Mouse (Mus musculus) hindbrain, embryonic 11.5 days (tissue): ENCODE data around the gene Clip1. TPM values are rescaled to one million over a fixed set of nuclear protein-coding genes. Genes with fewer than 3 reads are reported as not detected.
A peak's percentile ranks its signal among the peaks of the same experiment; 100 is the strongest.

Source experiments
- ATAC-seq: fragments of 200-750 bp; cut with Nextera tagmentation; 2 replicates; pipeline ENCODE4 v1.8.0; 2017; ENCODE audit warnings: mild to moderate bottlenecking, moderate TSS enrichment, moderate library complexity; ENCODE audit not compliant: low FRiP score
- DNase-seq: peaks from one replicate; pipeline ENCODE4 v3.0.0-alpha.2; 2015; ENCODE audit warnings: low spot score
- H3K27ac ChIP-seq: fragments of 300-500 bp; sonication (generic); 2 replicates; pipeline ENCODE4 v1.5.1; 2014; ENCODE audit warnings: mild to moderate bottlenecking, low read depth, low read length
- H3K27me3 ChIP-seq: fragments of 300-500 bp; sonication (generic); 2 replicates; pipeline ENCODE4 v1.6.1; 2014; ENCODE audit warnings: mild to moderate bottlenecking, low read length, moderate library complexity, mixed read lengths; ENCODE audit not compliant: control insufficient read depth, insufficient read depth
- H3K36me3 ChIP-seq: fragments of 300-500 bp; sonication (generic); 2 replicates; pipeline ENCODE4 v1.6.1; 2014; ENCODE audit warnings: mild to moderate bottlenecking, low read length, moderate library complexity, mixed read lengths; ENCODE audit not compliant: control insufficient read depth, insufficient read depth
- H3K4me1 ChIP-seq: fragments of 300-500 bp; sonication (generic); replicated peaks from 2 replicates; pipeline ENCODE4 v1.6.1; 2014; ENCODE audit warnings: low read length, mixed read lengths; ENCODE audit not compliant: control insufficient read depth, insufficient read depth
- H3K4me2 ChIP-seq: fragments of 300-500 bp; sonication (generic); replicated peaks from 2 replicates; pipeline ENCODE4 v1.6.1; 2014; ENCODE audit warnings: mild to moderate bottlenecking, low read depth, low read length
- H3K4me3 ChIP-seq: fragments of 300-500 bp; sonication (generic); 2 replicates; pipeline ENCODE4 v1.5.1; 2014; ENCODE audit warnings: low read depth, low read length
- H3K9ac ChIP-seq: fragments of 300-500 bp; sonication (generic); 2 replicates; pipeline ENCODE4 v1.6.1; 2014; ENCODE audit warnings: low read depth, low read length
- H3K9me3 ChIP-seq: fragments of 300-500 bp; sonication (generic); 2 replicates; pipeline ENCODE4 v1.6.1; 2016; ENCODE audit warnings: low read length; ENCODE audit not compliant: control insufficient read depth
- WGBS: fragments of 180-500 bp; shearing (Covaris S2); extraction: QIAGEN DNeasy Blood & Tissue Kit; methylation state at CpG from one replicate; pipeline ENCODE4 v1.1.7; 2014; 5-methylcytosine and 5-hydroxymethylcytosine counted together
- polyA plus RNA-seq: library from polyadenylated mRNA; unstranded; fragments of >200 nt; fragmentation: Nextera tagmentation; extraction: Ambion mirVana; gene quantifications from 2 replicates; pipeline ENCODE4 v1.2.1, GENCODE M21; 2014

Clip1 gene
- polyA plus RNA-seq, 1 experiment from 2014 or later: 51.2 TPM

DNA sequence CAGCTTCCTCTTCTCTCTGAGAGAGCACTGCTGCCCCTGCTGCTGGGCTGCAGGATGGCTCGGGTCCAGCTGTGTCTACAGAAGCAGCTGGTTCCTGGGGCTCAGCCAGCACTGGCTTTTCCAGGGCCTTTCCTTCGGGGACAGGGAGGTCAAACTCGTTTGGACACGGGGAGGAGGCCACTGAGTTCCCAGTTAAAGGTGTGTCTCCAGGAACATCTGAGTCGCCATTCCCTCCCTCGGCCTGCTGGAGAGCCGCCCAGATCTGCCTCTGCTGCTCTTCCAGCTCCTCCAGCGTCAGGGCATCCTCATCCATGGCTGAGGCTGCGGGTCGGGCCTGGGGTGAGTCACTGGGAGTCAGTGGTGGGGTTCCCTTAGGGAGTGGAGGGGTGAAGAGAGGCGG, 16.2 kb upstream of the Clip1 start:
- Histone ChIP-seq H3K36me3 (peaks cover 21% of the 10 kb centered on the region), H3K9ac (no peak overlapping the region), H3K9me3 (no peaks in the 10 kb centered on the region), H3K27ac (no peak overlapping the region), H3K4me3 (no peak overlapping the region), H3K4me1 (no peaks in the 10 kb centered on the region), H3K4me2 (no peak overlapping the region), H3K27me3 (no peaks in the 10 kb centered on the region)
- 80% methylated on average over 11 of the region's 11 CpGs for WGBS
- ATAC-seq (no peak), DNase-seq (no peak)

DNA sequence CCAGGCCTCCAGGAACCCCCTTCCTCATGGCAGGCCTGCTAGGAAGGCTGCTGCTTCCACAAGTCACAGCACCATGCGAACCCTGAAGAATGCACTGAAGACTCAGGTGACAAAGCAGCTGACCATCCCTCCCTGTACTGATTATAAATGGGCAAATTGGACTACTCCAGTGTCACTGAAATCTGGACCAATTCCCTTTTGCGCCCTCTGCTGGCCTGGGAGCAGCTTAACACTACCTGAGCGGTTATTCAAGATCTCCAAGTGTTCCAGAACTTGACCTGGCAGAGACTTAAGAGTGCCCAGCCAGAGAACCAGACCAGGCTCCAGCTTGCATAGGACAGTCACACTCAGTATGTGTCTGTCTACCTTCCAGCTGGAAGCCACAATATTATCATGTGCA, 14.8 kb upstream of the Clip1 start:
- Histone ChIP-seq H3K9me3 (no peaks in the 10 kb centered on the region), H3K9ac (no peak overlapping the region), H3K4me3 (no peak overlapping the region), H3K27ac (no peak overlapping the region), H3K4me1 (no peaks in the 10 kb centered on the region), H3K4me2 (no peak overlapping the region), H3K36me3 (peaks cover 17% of the 10 kb centered on the region), H3K27me3 (no peaks in the 10 kb centered on the region)
- WGBS: 31% methylated on average over 3 of the region's 3 CpGs
- DNase-seq (peak; percentile 90), ATAC-seq (no peak)

DNA sequence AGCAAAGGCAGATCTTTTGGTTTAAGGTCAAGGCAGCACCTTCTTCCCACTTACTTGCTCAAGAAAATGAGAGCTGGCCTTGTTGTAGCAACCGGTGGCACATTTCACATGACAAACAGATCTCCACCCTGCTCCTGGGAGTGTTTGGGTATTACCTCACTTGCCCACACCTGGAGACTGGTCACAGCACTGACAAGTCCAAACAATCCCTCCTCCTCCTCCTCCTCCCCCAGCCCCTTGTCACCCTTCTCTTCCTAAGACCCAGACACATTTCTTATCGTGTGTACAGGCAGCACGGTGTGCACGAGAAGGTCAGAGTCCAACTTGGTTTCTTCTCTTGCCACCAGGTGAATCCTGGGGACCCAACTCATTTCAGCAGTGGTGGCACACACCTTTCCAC, 12.5 kb upstream of the Clip1 start:
- Histone ChIP-seq H3K9me3 (no peaks in the 10 kb centered on the region), H3K27ac (no peak overlapping the region)

DNA sequence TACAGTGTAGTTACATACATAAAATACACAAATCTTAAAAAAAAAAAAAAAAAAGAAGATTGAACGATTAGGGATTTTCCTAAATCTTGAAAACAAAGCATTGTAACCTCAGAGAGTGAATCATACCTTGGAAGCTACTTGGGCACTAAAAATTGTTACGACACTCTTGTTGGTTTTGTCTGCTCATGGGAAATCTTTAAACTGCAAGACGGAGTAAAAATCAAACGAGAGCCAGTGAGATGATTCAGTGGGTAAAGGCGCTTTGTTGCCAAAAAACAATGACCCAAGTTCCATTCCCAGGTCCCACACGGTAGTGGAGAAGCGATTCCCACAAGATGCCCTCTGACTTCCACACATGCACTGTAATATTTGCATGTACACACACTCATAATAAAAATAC, 11.8 kb upstream of the Clip1 start:
- DNase-seq: no peak
- H3K9ac ChIP-seq: no peak overlapping the region
- 96% methylated on average over 7 of the region's 7 CpGs for WGBS

More for the DNA sequence above, 12.5 kb upstream of the Clip1 start:
- Histone ChIP-seq H3K4me1 (no peaks in the 10 kb centered on the region), H3K27me3 (no peaks in the 10 kb centered on the region), H3K36me3 (peaks cover 13% of the 10 kb centered on the region), H3K9ac (no peak overlapping the region), H3K4me3 (no peak overlapping the region), H3K4me2 (no peak overlapping the region)
- DNase-seq: no peak
- WGBS: 93% methylated on average over 4 of the region's 4 CpGs
- ATAC-seq: no peak

GRCm38 (mm10) chr5:123694468-123694867, 10.1 kb upstream of the Clip1 start:
- Histone ChIP-seq H3K4me1 (no peaks in the 10 kb centered on the region), H3K4me3 (no peak overlapping the region), H3K27me3 (no peaks in the 10 kb centered on the region), H3K4me2 (no peak overlapping the region), H3K27ac (no peak overlapping the region), H3K9me3 (no peaks in the 10 kb centered on the region), H3K9ac (no peak overlapping the region), H3K36me3 (peaks cover 5% of the 10 kb centered on the region)
- 64% methylated on average over 6 of the region's 6 CpGs for WGBS
- ATAC-seq (no peak), DNase-seq (no peak)

More for the DNA sequence above, 11.8 kb upstream of the Clip1 start:
- no peaks in the 10 kb centered on the region for H3K27me3 ChIP-seq
- H3K4me1 ChIP-seq: no peaks in the 10 kb centered on the region
- no peak overlapping the region for H3K27ac ChIP-seq
- no peak overlapping the region for H3K4me2 ChIP-seq
- peaks cover 12% of the 10 kb centered on the region for H3K36me3 ChIP-seq
- no peak for ATAC-seq
- H3K9me3 ChIP-seq: no peaks in the 10 kb centered on the region
- H3K4me3 ChIP-seq: no peak overlapping the region

DNA sequence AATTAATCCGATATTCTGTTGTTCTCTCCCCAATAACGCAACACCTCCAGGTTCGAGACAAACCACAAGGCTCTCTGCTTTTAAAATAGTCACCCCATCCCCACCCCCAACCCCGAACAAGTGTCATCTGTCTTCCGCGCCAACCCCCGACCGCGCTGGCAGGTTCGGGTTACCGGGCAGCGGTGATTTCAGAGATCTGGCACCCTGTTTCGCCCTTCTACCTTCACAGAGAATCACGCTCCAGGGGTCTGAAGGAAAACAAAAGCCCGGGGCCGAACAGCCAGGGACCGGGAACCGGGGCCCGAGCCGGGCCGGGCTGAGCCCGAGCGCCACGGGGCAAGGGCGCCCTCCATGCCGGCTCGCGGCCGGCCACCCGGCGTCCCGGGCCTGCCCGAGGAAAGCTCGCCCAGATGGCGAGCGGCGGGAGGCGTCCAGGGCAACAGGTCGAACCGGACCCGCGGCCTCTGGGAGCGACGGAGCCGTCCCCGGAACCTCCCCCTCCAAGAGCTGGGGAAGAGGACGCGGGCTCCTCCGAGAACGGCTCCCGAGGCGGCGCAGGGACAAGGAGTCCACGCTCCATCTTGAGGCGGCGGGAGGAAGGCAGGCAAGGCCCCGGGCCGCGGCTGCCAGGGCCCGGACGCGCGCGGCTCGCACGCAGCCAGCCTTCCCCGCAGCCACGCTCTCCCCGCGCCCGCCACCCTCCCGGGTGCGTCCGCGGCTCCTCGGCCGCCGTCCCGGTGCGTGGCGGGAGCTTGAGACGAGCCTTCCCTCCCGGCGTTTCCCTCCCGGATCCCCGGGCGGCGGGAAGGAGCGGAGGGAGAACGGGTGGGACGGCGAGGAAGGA, 819 bp downstream of the Clip1 start:
- Histone ChIP-seq H3K9ac (peak overlapping the region; percentile 99), H3K4me3 (peak overlapping the region; percentile 96), H3K27me3 (no peaks in the 10 kb centered on the region), H3K36me3 (no peaks in the 10 kb centered on the region), H3K4me2 (peak overlapping the region; percentile 79), H3K9me3 (no peaks in the 10 kb centered on the region), H3K4me1 (0 out of 2 replicates have a peak, but pooled peaks cover 2% of the 10 kb centered on the region), H3K27ac (peak overlapping the region; percentile 98)
- ATAC-seq (peak; percentile 77), DNase-seq (peak; percentile 73)
- under 1% methylated on average over 68 of the region's 92 CpGs for WGBS

GRCm38 (mm10) chr5:123683043-123683376, 1.4 kb downstream of the Clip1 start:
- ATAC-seq: peak; percentile 29
- H3K4me1 ChIP-seq: 0 out of 2 replicates have a peak, but pooled peaks cover 2% of the 10 kb centered on the region

DNA sequence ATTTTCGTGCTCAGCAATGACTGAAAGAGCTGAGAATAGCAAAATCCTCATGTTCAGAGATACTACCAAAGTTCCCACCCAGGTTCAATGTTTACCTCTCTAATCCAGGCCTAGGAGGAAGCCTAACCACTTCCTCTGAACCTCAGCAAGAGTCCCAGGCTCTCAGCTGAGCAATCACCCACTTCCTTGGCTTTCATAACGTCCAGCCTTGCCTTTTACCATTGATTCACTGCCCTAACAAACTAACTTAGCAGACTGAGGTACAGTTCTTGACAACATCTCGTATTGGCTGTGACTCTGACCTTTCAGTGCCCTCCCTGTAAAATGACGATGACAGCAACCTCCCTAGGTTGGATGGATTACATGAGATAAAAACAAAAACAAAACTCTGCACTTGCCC, 2.0 kb downstream of the Clip1 start:
- H3K27me3 ChIP-seq: no peaks in the 10 kb centered on the region
- H3K4me1 ChIP-seq: 0 out of 2 replicates have a peak, but pooled peaks cover 2% of the 10 kb centered on the region
- H3K9me3 ChIP-seq: no peaks in the 10 kb centered on the region
- no peak for DNase-seq
- peak overlapping the region; percentile 79 for H3K4me2 ChIP-seq
- H3K27ac ChIP-seq: no peak overlapping the region
- ATAC-seq: no peak
- 43% methylated on average over 4 of the region's 4 CpGs for WGBS
- H3K9ac ChIP-seq: no peak overlapping the region
- H3K4me3 ChIP-seq: peak overlapping the region; percentile 96
- no peaks in the 10 kb centered on the region for H3K36me3 ChIP-seq

More at GRCm38 (mm10) chr5:123683043-123683376, 1.4 kb downstream of the Clip1 start:
- Histone ChIP-seq H3K36me3 (no peaks in the 10 kb centered on the region), H3K27me3 (no peaks in the 10 kb centered on the region), H3K4me2 (peak overlapping the region; percentile 79), H3K27ac (peak overlapping the region; percentile 98; the same call in 1 of the 2 replicates), H3K4me3 (peak overlapping the region; percentile 96), H3K9me3 (no peaks in the 10 kb centered on the region), H3K9ac (peak overlapping the region; percentile 99; the same call in 1 of the 2 replicates)
- no peak for DNase-seq
- 2% methylated on average over 6 of the region's 6 CpGs for WGBS
